Mouse (Mus musculus) erythroid progenitor cell, adult 5-6 weeks (primary cell): ENCODE measurements at regions not wholly inside any gene's neighbourhood (a gene's known extent, or its start where the extent isn't known, plus 50 kb on each side); places are given as distances from the start of the nearest gene placed in this dataset.

Source experiments
- ATAC-seq: replicated peaks from 2 replicates; pipeline ENCODE4 v1.8.0; 2016; ENCODE audit warnings: moderate number of reproducible peaks, mild to moderate bottlenecking, moderate TSS enrichment, inconsistent platforms; ENCODE audit not compliant: poor library complexity, low FRiP score, severe bottlenecking

DNA sequence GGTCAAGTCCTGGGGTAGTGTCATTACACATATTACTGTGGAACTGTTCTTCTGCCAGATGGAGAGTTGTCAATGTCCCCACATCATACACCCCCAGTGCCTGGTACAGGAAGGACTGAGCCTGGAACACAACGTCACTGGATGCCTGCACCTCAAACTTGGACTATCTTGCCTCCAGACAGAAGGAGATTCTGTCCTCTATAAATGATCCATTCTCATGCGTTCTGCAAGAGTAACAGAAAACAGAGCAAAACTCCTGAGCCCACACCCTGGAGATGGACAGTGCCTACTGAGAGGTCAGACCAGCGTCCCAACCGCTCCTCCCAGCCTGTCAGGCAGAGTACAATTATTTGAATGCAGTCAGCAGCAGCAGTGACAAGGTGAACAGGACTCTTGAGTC, 261.1 kb downstream of the Dysf start:
- ATAC-seq: no peak

DNA sequence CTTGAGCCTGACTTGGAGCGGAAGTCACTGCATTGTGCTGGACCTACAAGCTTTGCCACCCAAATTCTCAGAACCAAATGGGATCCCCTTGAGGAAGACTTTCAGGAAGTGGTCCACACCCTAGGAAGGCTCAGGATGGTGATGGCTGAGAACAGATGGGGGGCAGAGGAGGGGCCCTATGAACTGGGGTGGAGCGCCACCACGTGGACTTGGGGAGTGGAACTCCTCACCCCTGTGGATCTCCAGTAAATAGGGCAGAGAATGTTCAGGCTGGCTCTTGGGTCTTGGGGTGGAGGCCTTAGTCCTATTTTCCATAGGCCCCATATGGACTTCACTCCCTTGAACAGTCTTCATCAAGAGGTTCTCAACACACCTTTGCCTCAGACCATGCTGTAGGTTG, 260.6 kb downstream of the Dysf start:
- ATAC-seq: no peak

DNA sequence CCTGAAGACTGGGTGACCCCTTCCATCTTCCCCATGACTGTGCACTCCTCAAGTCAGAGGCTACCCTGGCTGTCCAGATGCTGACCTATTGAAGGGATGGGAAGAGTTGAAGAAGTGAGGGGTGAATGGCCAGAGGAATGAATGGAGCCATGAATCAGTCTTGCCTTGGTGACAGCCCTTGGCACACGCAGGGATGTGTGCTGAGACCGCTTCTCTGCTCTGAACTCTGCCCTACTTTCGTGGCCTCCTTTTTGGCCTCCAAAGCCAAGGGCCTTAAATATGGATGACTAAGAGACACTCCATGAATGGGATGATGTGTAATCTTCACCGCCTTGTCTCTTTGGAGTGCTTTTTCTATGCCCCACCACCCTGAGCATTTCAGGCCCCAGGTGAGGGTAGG, 259.7 kb downstream of the Dysf start:
- no peak for ATAC-seq

DNA sequence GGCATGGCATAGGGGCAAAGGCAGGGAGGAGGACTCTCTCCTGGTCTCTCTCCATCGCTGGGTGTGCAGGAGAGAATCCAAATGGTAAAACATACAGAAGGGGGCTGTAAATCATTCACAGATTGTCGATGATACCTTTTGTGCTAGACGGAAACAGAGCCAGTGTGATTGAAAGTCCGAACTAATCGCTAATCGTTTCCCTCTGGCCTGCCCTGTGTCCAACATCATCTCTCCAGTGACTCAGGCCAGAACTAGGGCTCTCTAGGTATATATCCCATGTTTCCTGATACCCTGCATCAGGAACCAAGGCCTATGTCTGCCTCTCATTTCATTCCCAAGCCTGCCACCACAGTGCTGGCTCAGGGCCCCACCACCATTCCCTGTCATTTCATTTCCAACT, 259.1 kb downstream of the Dysf start:
- ATAC-seq: no peak

DNA sequence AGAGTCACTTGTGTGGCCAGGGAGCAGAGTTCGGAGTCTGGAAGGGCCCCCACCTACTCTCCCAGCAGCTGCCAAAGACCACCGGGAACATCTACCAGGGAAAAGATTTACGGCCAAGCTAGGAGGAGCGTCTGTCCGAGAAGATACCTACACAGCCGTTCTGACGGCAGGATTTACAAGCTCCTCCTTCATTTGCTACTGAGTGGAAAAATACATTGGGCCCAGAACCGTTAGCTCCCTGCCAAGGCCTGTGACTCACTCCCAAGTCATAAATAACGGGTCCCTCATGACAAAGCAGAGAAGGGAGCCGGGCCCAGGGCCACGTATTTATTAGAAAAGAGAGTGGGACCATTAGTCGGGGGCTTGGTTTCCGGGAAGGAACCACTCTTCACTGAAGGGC, 258.3 kb downstream of the Dysf start:
- ATAC-seq: no peak

DNA sequence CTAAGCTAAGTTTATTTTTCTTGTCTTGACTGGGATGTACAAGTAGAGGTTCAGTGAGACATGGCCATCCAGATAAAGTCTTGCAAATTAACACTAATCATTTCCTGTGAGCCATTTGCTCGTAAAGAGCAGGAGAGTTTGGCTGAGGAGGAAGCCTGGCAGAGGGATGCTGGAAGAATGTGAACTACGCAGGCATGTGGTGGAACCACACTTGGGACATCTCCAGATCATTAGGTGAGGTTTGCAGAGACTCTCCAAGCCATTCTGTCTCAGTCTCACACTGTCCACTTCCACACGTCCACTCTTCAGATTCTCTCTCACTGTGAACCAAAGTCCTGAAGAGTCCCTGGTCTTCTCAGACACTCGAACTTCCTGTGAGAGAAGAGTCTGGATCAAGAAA, 256.3 kb downstream of the Dysf start:
- ATAC-seq: no peak

DNA sequence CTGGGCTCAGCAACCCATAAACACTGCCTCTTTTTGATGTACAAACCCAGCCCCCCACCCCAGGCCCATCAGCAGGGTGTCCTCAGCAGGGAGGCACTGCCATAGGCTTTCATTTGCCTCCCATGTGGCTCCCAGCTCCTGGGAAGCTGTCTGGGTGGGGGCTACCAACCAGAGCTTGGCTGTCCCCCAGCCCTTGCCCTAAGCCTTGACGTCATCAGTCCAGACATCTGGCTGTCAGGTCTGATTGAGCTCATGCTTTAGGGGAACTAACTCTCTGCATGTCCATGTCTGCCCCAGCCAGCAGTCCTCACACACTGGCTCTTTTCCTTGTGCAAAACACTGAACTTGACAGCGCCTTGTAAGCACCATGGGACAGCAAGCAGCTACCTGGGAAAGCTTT, 255.3 kb downstream of the Dysf start:
- no peak for ATAC-seq

DNA sequence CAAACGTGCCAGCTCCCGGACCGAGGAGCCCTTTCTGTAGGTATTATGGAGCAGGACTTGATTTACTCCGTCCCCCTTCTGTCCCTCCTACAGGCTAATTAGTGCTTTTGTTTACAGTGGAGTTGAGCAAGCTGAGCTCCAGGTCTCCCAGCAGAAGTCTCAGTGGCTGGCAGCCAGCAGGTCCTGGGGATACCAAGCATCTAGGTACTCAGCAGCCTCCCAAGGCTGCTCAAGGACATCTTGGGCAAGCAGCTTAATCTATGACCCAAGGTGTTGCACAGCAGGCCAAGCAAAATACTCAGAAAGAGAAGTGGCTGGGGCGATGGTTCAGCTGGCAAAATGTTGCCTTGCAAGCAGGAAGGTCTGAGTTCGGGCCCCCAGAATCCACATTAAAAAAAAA, 254.4 kb downstream of the Dysf start:
- ATAC-seq: no peak

DNA sequence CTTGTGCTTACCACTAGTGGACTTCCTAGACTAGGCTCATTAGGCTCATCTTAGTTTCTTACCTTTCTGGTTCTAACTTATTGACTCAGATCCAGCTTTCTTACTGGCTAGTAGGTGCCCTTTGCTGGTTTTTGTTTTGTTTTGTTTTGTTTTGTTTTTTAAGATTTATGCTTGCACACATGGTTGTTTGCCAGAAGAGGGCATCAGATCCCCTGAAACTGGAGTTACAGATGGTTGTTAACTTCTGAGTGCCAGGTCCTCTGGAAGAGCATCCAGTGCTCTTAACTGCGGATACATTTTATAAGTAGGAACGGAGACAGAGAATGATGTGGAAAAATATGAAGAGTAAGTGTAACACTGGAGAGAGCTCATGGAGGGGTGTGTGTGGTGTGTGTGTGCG, 253.1 kb downstream of the Dysf start:
- no peak for ATAC-seq
